Mouse (Mus musculus): ENCODE data around the gene Efna2. TPM values are rescaled to one million over a fixed set of nuclear protein-coding genes. Genes with fewer than 3 reads are reported as not detected.

The Efna2 gene
- polyA plus RNA-seq, 1 experiment from 2014 or later, result 10.5 TPM

DNA sequence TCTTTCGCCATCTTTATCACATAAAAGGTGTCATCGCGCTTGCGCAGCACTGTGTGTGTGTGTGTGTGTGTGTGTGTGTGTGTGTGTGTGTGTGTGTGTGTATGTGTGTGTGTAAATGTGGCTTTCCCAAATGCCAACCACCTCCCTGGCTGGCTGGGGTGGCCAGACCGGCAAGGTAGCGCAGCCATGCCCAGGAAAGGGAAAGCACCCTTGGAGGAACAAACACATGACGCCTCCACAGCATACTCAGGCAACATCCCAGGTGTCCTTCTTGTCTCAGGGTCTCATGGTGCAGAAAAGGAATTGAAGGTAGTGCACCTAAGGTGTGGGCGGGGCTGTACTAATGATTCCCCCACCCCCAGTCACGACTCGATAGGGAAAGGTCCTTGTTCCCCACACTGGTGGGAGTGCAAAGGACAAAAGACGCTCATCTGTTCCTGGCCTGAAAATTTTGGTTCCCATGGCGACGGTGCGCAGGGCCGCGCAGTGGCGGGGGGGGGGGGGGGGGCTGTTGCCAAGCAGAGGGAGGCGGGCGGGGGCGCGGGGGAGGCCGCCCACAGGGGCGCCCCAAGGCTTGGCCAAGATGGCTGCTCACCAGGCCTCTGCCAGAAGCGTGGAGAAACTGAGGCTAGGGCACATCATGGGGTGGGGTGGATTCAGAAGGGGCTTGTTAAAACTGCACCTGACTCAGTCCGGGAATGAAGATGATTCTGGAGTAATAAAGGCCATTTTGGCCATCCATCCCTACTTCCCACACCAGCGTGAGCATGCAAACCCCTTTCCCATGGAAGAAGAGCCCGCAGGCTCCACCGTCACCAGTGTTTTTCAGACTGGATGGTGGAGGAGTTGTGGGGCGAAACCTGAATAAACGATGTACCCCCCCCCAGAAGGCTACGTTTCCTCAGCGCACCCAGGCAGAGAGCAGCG, 41.4 kb upstream of the Efna2 start:
- Histone ChIP-seq H3K9me3 (replicated peaks; ENCODE audit: low read length) (no peaks in the 10 kb centered on the region), H3K9ac (ENCODE audit: low read depth, low read length) (peak overlapping the region; percentile 78), H3K4me1 (replicated peaks; ENCODE audit: insufficient read depth, low read length) (peaks cover 25% of the 10 kb centered on the region), H3K27me3 (ENCODE audit: insufficient read depth, low read length) (no peaks in the 10 kb centered on the region), H3K36me3 (ENCODE audit: insufficient read depth, low read length) (no peaks in the 10 kb centered on the region), H3K4me2 (ENCODE audit: low read length) (peak overlapping the region; percentile 98), H3K4me3 (replicated peaks; ENCODE audit: low read depth, low read length) (peak overlapping the region; percentile 69), H3K27ac (peak overlapping the region; percentile 69)
- WGBS, result 7% methylated on average over 27 of the region's 33 CpGs
- ATAC-seq (replicated peaks; ENCODE audit: low FRiP score, low read depth) (no peak), DNase-seq (ENCODE audit: low spot score) (no peak)
- no peak for TF ChIP-seq CTCF (IDR thresholded peaks at IDR 0.05; ENCODE audit: low read depth)

DNA sequence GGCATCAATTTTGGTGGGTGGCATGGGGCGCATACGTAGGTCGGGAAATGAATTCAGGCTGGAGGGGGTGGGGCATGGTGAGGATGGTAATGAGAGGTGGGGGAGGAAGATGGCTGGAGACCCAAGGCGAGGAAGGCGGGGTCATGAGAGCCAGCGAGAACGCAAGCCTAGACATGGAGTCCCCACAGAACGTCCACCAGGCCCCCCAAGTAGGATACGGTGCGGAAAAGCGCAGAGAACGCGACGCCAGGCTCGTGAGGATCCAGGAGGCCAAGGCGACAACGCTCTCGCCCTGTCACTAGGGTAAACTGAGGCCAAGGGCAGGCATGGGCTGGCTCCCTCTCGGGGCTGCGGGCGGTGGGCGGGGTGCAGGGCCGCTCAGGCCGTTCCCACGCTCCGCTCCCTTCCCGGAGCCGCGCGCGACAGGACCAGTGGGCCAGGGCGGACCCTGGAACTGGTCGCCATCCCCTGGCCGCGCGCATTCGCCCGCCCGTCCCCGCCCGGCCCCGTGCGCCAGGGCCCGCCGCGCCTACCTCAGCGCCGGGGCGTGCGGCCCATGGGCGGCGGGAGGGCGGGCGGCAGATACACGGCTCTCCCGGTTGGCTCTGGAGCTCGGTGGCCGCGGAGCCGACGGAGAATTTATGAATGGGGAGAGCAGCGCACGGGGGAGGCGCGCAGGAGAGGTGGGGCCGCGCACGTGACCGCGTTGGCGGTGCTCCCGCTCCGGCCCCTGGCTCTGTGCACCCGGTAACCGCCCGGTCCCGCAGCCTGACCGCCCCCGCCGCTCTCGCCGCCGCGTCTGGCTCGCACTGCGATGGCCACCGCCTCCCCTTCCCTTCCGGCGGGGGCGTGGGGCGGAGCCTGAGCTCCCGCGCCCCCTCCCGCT, 40.5 kb upstream of the Efna2 start, which contains the start of gene Atp5d:
Gene Atp5d (plus strand): TSS at position 80 of the 886 bp plus-strand sequence.
- ATAC-seq (replicated peaks; ENCODE audit: low FRiP score, low read depth), result no peak
- peak within 1 kb of the TSS; percentile 98 for H3K4me2 ChIP-seq (ENCODE audit: low read length)
- H3K4me1 ChIP-seq (replicated peaks; ENCODE audit: insufficient read depth, low read length), result peaks cover 26% of the 10 kb centered on the region
- no peaks in the 10 kb centered on the region for H3K9me3 ChIP-seq (replicated peaks; ENCODE audit: low read length)
- peak within 1 kb of the TSS; percentile 69 for H3K27ac ChIP-seq
- DNase-seq (ENCODE audit: low spot score), result no peak
- H3K36me3 ChIP-seq (ENCODE audit: insufficient read depth, low read length), result peaks cover 3% of the 10 kb centered on the region; the same call in 1 of the 2 replicates
- TF ChIP-seq CTCF (IDR thresholded peaks at IDR 0.05; ENCODE audit: low read depth), result no peak
- WGBS, result under 1% methylated on average over 73 of the region's 94 CpGs
- no peaks in the 10 kb centered on the region for H3K27me3 ChIP-seq (ENCODE audit: insufficient read depth, low read length)
- peak within 1 kb of the TSS; percentile 78 for H3K9ac ChIP-seq (ENCODE audit: low read depth, low read length)
- peak within 1 kb of the TSS; percentile 69 for H3K4me3 ChIP-seq (replicated peaks; ENCODE audit: low read depth, low read length)

DNA sequence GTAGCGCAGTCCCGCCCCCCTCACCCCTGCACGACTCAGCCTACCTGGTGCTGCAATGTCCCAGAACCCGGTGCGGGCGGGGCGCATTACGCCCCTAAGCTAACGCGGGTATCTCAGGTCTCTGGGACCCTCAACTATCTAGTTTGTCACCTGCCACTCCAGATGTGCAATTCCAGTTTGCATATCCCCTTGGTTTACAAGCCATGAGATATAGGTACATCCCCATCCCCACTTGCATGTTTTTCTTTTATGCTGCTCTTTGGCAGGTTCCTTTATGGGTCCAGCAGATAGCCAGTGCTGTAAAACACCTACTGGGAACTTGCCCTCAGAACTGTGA, 39.9 kb upstream of the Efna2 start:
- Histone ChIP-seq H3K9me3 (replicated peaks; ENCODE audit: low read length) (no peaks in the 10 kb centered on the region), H3K4me3 (replicated peaks; ENCODE audit: low read depth, low read length) (peak overlapping the region; percentile 69), H3K27me3 (ENCODE audit: insufficient read depth, low read length) (no peaks in the 10 kb centered on the region), H3K36me3 (ENCODE audit: insufficient read depth, low read length) (peaks cover 9% of the 10 kb centered on the region), H3K4me1 (replicated peaks; ENCODE audit: insufficient read depth, low read length) (peaks cover 26% of the 10 kb centered on the region), H3K27ac (peak overlapping the region; percentile 69; the same call in 1 of the 2 replicates), H3K4me2 (ENCODE audit: low read length) (peak overlapping the region; percentile 98), H3K9ac (ENCODE audit: low read depth, low read length) (peak overlapping the region; percentile 78)
- no peak for TF ChIP-seq CTCF (IDR thresholded peaks at IDR 0.05; ENCODE audit: low read depth)
- DNase-seq (ENCODE audit: low spot score), result no peak
- ATAC-seq (replicated peaks; ENCODE audit: low FRiP score, low read depth), result no peak
- WGBS, result 3% methylated on average over 10 of the region's 10 CpGs

DNA sequence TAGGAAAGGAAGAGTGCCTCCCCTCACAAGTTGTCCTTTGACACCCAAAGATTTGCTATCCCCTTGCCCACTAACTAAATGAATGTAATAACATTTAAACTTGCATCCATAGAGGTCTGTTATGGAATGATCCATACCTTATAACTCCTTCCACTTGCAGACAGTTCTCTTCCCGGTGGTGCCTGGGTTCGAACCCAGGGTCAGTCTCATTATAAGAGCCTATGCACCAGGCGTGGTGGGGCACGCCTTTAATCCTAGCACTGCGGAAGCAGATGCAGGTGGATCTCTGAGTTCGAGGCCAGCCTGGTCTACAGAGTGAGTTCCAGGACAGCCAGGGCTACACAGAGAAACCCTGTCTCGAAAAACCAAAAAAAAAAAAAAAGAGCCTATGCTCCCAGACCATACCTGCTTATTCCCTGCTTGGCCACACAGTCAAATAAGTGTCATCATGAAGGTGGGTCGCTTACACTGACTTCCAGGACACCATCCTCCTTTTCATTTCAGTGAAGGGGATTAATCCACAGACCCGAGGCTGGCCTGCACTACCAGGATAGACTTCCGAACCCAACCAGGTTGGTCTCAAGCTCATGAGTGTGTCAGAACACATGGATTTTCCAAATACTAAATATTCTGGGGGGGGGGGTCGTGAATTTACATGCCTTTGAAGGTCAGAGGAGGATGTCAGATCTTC, 39.2 kb upstream of the Efna2 start:
- no peaks in the 10 kb centered on the region for H3K9me3 ChIP-seq (replicated peaks; ENCODE audit: low read length)
- no peak for DNase-seq (ENCODE audit: low spot score)
- H3K4me3 ChIP-seq (replicated peaks; ENCODE audit: low read depth, low read length), result no peak overlapping the region
- no peak for TF ChIP-seq CTCF (IDR thresholded peaks at IDR 0.05; ENCODE audit: low read depth)
- WGBS, result 81% methylated on average over 11 of the region's 11 CpGs
- H3K4me1 ChIP-seq (replicated peaks; ENCODE audit: insufficient read depth, low read length), result peaks cover 26% of the 10 kb centered on the region
- no peak overlapping the region for H3K4me2 ChIP-seq (ENCODE audit: low read length)
- H3K36me3 ChIP-seq (ENCODE audit: insufficient read depth, low read length), result peaks cover 16% of the 10 kb centered on the region
- H3K27me3 ChIP-seq (ENCODE audit: insufficient read depth, low read length), result no peaks in the 10 kb centered on the region
- H3K27ac ChIP-seq, result no peak overlapping the region
- no peak overlapping the region for H3K9ac ChIP-seq (ENCODE audit: low read depth, low read length)
- no peak for ATAC-seq (replicated peaks; ENCODE audit: low FRiP score, low read depth)

DNA sequence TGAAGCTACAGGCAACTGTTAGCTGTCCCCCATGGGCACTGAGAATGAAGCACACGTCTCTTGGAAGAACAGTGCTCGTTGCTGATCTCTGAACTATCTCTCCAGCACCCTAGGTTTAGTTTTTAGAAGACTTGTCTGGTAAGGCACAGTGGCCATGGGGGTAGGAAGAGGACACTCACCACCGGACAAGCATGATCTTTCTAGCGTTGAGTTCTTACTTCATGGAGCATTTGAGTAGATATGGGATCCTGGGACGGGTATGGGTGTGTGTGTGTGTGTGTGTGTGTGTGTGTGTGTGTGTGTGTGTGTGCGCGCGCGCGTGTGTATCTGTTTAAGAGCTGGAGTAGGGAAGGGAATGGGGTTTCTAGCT, 38.6 kb upstream of the Efna2 start, which contains the start of gene Cbarp:
Gene Cbarp (minus strand): TSS at position 170 of the 370 bp plus-strand sequence.
- TF ChIP-seq CTCF (IDR thresholded peaks at IDR 0.05; ENCODE audit: low read depth), result no peak
- no peaks in the 10 kb centered on the region for H3K9me3 ChIP-seq (replicated peaks; ENCODE audit: low read length)
- DNase-seq (ENCODE audit: low spot score) (no peak), ATAC-seq (replicated peaks; ENCODE audit: low FRiP score, low read depth) (no peak)
- H3K4me2 ChIP-seq (ENCODE audit: low read length), result peak within 1 kb of the TSS; percentile 80
- H3K9ac ChIP-seq (ENCODE audit: low read depth, low read length), result 0 out of 2 replicates have a peak within 1 kb of the TSS, but pooled peaks have one; percentile 40
- H3K27ac ChIP-seq, result peak within 1 kb of the TSS; percentile 85
- peaks cover 26% of the 10 kb centered on the region for H3K4me1 ChIP-seq (replicated peaks; ENCODE audit: insufficient read depth, low read length)
- H3K4me3 ChIP-seq (replicated peaks; ENCODE audit: low read depth, low read length), result peak within 1 kb of the TSS; percentile 63
- H3K27me3 ChIP-seq (ENCODE audit: insufficient read depth, low read length), result no peaks in the 10 kb centered on the region
- 74% methylated on average over 10 of the region's 10 CpGs for WGBS
- H3K36me3 ChIP-seq (ENCODE audit: insufficient read depth, low read length), result peaks cover 20% of the 10 kb centered on the region
